Mouse (Mus musculus): ENCODE measurements at regions not wholly inside any gene's neighbourhood (a gene's known extent, or its start where the extent isn't known, plus 50 kb on each side); places are given as distances from the start of the nearest gene placed in this dataset.

DNA sequence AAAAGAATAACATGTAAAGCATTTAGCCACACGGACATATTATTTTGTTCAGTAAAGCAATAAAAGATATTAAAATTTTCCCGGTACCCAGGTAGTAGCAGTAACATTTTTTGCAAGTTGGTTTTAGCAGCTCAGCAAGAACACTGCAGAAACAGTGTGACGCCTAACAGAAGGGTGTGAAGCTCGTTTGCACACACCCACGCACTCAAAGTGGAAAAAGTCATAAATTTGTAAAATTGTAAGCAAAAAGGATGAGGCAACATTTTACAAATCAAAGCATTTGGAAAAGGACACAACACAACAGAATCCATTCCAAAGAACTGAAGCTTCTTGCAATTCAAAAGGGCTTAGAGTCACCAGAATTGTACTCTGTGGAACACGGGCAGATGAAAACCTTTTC, 1053.6 kb upstream of the Celf2 start:
- peak; percentile 51 to 52 for DNase-seq (ENCODE audit: low spot score in 2 of 2)

DNA sequence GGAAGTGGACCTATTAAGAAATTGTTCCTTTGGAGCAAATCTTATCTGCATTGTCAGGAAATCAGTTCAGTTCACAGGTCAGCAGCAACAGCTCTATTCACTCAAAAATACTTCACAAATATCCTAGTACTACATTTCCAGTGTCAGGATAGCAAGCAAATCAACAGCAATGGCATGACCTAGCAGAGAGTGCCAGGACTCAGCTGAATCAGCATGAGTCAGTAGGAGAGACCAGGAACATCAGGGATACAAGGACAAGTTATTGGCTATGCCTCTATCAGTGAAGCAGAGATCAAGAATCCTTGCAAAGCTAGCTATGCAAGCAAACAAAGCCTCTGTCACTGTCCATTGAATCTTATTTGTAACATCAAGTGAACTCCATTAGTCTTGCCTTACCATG, 1036.8 kb upstream of the Celf2 start:
- DNase-seq (ENCODE audit: low spot score in 2 of 2): no peak

DNA sequence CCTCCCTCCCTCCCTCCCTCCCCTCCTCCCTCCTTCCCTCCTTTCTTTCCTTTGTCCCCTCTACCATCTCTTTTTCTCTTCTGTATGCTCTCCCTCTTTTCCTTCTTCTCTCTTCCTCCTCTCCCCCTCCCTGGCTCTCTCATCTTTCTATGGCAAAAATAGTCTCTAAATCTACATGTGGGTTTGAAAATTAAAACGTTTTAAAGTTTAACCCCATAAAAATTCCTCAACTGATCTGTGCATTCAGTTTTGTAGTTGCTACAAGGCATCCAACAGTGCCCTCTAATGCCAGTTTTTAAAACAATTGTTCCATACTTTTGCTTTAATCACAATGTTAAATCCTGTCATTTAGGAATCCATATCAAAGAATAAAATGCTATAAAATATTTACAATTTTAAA, 1027.5 kb upstream of the Celf2 start:
- DNase-seq (ENCODE audit: low spot score in 2 of 2): no peak

DNA sequence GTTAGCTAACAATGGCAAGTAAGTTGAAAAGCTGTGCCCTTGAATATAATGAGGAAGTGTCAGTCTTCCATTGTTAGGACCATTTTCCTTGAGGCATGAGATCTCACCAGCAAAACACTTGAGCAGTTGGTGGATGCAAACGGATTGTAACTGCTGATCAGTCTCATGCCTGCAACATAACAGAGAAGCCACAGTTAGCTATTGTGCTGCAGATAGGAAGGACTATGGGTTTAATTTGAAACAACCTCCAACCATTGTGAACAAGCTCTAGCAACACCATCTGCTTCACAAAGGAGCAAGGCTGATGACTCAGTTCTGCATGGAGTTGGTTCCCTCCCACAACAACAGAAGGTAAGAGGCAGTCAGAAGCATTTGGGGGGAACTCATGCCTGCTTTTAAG, 989.1 kb upstream of the Celf2 start:
- DNase-seq (ENCODE audit: low spot score in 2 of 2): peak; percentile 43 to 66

DNA sequence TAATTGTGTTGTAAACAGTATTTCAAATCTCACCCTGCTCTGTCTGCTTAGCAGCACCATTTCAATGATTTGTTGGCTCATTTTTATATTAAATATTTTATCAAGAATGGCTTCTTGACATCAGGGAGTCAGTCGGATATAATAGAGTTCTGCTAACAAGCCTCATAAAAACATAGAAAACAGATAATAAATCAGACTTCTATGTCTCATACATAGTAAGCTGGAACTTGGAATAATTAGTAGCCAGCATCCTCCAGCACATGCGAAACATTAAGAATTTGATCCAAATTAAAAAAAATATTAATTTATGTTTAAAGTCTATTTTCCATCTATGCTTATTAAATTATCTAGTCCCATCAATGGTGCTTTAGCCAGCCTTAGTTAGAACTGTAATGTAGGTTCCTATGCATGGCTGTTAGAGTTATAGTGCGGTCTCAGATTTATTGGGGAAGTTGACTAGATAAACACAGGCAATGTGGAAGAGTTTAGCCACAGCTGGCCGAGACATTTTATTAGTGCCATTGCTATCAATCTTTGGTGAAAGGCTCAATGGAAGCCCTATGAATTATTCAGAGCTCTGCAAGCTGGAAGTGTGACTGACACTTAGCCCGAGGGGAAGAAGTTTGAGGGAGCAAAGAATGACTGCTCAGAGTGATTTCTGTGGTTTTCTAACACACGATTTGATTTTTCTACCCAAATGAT, 968.6 kb upstream of the Celf2 start:
- DNase-seq (ENCODE audit: low spot score in 2 of 2): no peak

DNA sequence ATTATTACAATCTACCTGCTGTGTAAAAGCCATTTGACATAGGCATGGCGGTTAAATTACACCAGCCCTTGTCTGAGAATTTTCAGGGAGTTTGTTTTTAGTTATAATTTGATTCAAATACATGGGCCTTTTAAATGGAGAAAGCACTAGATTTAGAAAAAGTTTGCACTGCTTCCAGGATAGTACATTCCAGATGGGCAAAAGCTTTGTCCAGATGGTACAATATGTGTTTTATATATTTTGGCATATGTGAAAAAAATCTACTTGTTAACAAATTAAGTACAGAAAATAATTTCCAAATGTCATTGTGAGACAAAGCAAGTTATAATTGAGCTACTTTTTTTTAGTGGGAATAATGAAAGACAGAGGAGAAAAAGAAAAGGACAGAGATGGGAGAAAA, 961.2 kb upstream of the Celf2 start:
- peak in 1 of 2 experiments; percentile 3 for DNase-seq (ENCODE audit: low spot score in 2 of 2)

DNA sequence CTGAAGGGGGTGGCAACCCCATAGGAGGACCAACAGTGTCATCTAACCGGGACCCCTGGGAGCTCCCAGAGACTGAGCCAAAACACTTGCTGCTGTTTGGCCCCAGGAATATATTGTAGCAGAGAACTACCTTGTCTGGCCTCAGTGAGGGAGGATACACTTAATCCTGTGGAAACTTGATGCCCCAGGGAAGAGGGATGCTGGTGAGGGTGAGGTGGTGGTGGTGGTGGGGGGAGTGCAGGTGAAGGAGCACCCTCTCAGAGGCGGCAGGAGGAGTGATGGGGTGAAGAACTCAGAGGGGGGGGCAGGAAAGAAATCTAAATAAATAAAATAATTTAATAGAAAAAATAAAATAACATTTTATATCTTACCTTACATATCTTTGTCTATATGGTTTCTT, 959.6 kb upstream of the Celf2 start:
- no peak for DNase-seq (ENCODE audit: low spot score in 2 of 2)

DNA sequence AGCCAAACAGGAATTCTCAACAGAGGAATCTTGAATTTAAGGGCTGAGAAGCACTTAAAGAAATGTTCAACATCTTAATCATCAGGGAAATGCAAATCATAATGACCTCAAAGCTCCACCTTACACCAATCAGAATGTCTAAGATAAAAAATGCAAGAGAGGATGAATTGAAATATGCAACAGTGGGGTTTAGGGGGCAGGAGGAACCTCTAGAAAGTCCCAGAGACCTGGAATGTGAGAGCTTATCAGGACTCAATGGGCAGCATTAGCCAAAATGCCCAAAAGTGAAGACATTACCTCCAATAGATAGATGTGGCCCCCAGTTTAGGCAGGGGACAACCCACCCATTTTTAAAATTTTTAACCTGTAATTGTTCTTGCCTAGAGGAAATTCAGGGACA, 959.0 kb upstream of the Celf2 start:
- DNase-seq (ENCODE audit: low spot score in 2 of 2): no peak

DNA sequence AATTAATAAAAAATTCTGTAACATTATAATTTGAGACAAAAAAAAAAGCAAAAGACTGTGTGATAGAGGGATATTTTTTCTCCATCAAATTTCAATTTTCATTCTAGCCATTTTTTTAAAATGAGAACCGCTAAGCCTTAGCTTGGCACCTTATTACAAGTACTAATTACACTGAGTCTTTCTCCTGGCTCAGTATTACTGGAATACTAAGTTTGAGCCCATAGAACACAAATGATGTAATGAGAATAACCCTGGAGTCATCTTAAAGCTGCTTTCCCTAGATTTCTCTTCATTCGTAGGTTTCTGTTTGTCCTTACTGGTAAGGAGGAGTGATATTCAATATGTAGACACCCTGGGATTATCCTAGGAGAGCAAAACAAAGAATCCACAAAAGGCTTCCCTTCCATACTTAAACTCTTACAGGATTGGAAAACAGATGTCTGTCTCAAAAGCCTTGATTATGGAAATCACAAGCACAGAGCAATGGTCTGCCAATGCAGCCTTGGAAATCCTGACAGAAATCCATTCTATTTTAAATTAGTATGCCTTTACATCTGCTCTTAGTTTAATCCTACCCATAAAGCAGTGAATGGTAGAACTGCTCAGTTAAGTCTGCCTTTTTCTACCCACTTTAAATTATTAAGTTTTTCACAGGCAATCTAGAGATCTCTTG, 958.3 kb upstream of the Celf2 start:
- no peak for DNase-seq (ENCODE audit: low spot score in 2 of 2)

DNA sequence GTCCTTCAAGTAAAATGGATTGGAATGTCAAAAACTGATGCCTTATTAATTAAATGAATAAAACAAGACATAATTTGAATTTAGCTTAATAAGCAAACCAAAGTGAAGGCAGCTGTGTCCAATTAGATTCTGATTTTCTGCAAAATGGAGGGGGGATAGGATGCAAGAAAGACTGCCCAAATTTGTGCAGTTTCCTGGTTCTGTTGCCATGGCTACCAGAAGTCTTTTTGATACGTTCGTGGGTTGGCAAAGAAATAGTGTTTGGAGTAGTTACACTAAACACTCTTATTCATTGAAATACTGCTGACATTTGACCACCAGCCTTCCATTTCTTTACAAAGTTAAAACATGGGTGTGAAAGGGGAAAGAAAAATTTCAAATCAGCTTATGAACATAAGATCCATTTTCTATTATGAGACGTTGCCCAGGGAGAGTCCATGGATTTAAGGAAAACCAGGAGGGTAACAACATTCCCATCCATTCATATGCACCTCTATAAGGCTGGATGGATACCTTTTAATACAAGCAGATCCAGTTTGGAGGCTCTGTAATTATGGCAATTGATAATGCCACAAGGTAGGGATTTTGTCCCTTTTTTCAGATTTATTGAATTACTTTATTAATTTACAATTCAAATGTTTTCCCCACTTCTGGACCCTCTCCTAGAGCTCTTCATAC, 943.3 kb upstream of the Celf2 start:
- DNase-seq (ENCODE audit: low spot score in 2 of 2): no peak

DNA sequence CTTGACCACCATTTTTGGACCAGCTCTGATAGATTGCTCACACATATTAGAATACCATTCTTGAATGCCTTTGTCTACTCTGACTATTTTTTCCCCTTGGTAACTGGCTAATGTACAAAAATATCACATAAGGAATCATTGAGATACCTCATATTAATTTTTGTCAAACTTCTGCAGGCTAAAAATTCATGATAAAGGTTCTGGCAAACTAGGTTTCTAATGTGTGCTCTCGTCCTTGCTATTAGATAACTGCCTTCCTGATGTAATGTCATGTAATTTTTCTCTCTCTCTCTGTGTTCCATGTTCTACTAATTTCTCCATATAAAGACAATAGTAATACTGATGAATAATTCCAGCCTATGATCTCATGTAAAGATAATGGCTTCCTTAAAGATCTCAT, 931.9 kb upstream of the Celf2 start:
- no peak for DNase-seq (ENCODE audit: low spot score in 2 of 2)

DNA sequence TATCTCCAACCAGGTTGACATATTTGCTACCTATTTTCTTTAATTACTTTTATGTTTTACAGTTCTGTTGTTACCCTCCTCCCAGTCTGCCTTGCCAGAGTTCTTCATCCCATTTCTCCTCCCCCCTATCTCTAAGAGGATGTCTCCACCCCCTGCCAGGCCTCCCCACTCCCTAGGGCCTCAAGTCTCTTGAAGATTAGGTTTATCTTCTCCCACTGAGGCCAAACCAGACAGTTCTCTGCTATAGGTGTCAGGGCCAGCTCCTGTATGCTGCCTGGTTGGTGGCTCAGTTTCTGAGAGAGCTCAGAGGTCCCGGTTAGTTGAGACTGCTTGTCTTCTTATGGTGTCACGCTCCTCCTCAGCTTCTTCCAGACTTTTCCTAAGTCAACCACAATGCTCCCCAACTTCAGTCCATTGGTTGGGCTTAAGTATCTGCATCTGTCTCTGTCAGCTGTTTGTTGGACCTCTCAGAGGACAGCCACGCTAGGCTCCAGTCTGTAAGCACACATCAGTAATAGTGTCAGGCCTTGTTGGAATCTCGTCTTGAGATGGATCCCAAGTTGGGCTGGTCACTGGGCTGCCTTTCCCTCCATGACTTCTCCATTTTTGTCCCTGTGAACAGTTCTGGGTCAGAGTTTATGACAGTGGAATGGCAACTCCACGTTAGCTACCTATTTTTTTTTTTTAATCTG, 920.4 kb upstream of the Celf2 start:
- no peak for DNase-seq (ENCODE audit: low spot score in 2 of 2)

DNA sequence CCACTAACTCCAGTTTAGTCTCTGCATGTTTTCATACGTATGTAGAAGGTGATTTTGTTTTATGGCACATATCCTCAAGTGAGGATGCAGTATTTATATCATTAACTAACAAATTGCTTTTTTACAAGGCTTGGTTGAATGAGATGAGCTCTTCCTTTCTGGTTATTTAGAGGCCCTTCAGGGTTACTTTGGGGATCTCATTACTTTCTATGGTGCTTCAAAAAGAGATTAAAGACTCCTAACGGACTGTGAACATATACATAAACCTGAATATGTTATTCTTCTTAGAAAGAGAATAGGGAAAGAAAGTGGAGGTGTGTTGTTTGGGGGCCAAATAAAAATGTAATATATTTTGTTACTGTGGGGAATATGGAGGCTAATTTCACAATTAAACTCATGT, 918.8 kb upstream of the Celf2 start:
- DNase-seq (ENCODE audit: low spot score in 2 of 2): no peak

DNA sequence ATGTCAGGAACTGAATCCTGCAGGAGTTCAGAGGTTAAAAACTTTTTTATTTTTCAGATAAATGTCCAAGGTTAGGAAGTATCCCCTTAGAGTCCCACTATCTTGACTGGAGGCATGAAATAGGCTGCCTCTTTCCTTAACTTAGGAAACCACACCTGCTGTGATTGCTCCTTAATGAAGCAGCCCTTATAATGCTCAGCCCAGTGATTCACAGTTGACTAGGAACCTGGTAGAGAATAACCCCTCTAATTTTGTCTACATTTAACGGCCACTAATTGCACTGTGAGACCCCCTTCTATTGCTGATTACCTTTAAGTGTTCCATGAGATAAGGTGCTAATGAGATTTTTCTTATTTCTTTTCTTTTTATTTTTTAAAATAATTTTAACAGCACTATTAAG, 918.4 kb upstream of the Celf2 start:
- no peak for DNase-seq (ENCODE audit: low spot score in 2 of 2)

DNA sequence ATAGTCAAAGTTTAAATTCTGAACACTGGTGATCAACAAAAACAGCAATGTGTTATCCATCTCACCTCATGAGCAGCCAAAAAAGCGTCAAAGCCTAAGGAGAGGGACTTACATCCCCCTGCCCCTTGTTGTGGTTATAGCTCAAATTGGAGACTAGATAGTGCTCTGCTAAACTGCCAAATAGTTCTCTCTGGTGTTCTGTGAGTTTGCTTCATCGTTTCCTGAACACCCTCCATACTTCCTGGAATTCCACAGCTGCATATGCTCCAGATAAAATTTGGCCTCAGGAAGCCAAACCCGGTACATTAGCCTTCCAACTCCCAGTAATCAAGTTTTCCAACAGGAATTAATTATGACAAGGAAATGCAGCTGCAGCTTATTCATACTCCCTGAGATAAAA, 906.6 kb upstream of the Celf2 start:
- no peak for DNase-seq (ENCODE audit: low spot score in 2 of 2)

DNA sequence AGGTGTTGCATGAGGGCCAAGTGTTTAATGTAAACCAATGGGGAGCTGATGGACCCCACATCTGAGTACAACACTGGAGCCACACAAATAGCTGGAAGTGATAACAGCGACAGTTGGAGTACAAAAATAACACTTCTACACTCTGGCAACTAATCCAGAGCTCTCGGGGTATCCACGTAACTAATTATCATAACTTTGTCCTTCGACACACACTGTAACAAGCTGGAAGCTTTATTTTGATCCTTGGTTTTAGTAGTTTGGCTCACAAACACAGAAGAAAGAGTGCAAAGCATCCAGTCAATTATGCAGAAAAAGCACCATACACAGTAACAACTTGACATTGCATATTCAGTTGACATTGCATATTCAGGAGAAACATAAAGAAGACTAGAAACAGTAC, 884.8 kb upstream of the Celf2 start:
- no peak for DNase-seq (ENCODE audit: low spot score in 2 of 2)

DNA sequence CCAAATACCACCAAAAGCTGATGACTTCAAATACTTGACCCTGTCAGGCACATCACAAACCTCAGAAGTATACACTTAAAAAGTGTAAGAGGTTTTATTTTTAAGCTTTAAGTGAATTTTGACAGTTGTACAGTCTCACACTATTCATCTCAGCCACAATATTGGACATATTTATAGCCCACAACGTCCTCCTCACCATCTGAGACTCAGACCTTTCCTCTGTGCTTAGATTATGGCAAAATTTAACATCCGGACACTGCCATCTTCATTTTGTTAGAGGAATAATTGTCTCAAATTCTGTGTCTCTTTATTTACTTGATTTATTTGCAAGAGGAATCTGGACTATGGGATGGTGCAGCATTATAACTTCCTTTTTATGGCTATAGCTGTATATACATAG, 880.2 kb upstream of the Celf2 start:
- DNase-seq (ENCODE audit: low spot score in 2 of 2): no peak

DNA sequence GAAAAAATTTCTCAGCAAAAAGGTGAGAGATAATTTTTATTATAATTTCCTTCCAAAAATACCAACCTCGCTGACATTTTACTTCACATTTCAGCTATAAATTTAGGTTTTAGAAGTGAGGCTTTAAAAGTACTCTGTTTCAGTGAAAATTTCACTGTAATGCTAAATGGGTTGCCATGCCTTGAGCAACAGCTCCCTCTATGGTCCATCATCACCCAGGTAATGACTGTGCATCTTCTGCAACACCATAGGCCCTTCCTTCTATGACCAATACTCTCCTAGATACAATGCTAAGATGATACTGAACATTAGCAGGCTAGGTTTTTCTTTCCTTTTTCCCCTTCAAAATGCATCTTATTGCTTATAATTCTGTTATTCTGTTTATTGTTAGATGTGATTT, 870.9 kb upstream of the Celf2 start:
- peak; percentile 70 to 77 for DNase-seq (ENCODE audit: low spot score in 2 of 2)

DNA sequence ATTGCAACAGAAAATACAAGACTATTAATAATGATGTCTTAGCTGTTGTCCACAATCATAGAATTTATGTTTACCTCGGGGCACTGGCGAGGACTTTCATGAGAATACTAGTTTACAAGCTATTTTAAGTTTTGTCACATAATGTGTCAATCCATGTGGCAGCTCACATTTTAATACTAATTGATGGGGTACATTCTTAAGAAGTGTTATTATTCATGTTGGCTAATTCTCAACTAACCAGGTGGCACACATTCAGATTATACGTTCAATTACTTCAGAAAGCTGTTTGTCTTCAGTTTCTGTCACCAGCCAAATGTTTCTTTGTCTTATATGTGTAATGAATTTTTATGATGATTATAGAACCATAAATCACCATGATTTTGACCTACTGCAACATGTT, 870.2 kb upstream of the Celf2 start:
- no peak for DNase-seq (ENCODE audit: low spot score in 2 of 2)

DNA sequence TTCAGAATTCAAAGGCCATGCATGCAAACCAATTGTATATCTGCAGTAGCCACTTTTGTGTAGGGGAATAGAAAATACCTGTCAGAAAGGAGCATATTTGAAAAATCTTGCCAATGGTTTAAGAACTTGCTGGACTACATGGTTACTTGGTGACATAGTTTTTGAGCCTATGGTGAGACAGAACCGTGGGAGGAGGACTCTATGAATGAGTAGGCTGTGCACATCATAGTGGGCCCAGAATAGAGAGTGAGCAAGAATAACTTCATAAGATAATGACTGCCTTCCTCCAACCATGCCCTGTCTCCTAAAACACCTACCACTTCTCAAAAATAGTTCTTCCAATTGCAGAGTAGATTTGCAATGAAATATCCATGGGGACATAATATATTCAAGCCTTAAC, 838.5 kb upstream of the Celf2 start:
- no peak for DNase-seq (ENCODE audit: low spot score in 2 of 2)

DNA sequence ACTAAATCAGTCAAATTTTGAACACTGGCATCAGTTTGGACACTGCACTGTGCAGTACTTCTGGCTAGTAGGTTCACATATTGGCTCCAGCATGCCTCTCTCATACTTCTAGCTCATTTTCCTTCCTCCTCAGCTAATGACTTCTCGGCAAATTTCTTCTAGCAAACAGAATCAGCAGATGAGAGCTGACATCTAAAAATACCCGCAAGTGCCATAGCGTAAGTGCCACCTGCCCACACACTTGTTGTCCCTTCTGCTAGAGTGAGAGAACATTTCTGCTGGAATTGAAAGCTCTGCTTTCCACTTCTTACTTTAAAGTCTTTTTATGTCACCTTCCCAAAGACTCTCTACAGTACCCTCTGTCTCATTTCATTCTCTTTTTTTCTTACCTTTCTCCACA, 835.4 kb upstream of the Celf2 start:
- peak; percentile 74 to 84 for DNase-seq (ENCODE audit: low spot score in 2 of 2)

DNA sequence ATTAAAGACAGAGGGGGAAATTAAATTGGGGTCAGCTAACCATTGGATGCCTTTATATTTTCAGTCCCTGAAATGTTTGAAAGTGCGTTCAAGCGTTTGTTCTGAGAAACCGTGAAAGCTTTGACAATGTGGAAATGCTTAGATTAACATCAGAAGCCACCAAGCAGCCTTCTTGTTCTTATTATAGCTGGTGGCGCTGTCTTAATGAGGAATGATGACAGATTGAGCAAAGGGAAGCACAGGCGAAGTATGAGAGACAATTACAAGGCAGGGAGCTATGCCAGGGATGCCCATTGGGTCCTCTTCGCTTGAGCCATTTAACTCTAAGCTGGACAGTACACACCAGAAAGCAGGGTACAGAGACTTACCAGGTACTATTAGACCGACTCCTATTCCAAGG, 828.9 kb upstream of the Celf2 start:
- peak in 1 of 2 experiments; percentile 45 for DNase-seq (ENCODE audit: low spot score in 2 of 2)

Measured in left cerebral cortex, adult 18-20 months (tissue).